Mouse (Mus musculus) heart, postnatal 14 days (tissue): ENCODE measurements at regions not wholly inside any gene's neighbourhood (a gene's known extent, or its start where the extent isn't known, plus 50 kb on each side); places are given as distances from the start of the nearest gene placed in this dataset.
"Not testable (repeated sequence)": the region's sequence is repeated elsewhere in the genome, so short reads cannot be mapped to it uniquely, and the experiment has no call there.

Experiments
- DNase-seq, 2 experiments: peaks; one replicate each; pipeline ENCODE4 v3.0.0; 2021 to 2022
- intact Hi-C: fragments of 180-260 bp; cut with DNase I; formaldehyde crosslinking; loops from one replicate; pipeline ENCODE4 v1.15.1; 2025

- peak; percentile 52 to 73 for DNase-seq
- intact Hi-C loops: loop anchor here (2.0 to 10.0 kb wide), 3 partner anchors 14 to 370 kb away; partner anchors contain the start of gene Leprot
These were observed 52.0 kb upstream of the Ak4 start for GRCm38 (mm10) chr4:101366905-101367679.

GRCm38 (mm10) chr4:101365299-101365698 lies 53.8 kb upstream of the Ak4 start:
- no peak for DNase-seq
- intact Hi-C loops: loop anchor here (5.0 to 10.0 kb wide), 2 partner anchors 280 to 368 kb away; partner anchors contain the start of gene Leprot

GRCm38 (mm10) chr4:101364716-101365115 lies 54.4 kb upstream of the Ak4 start:
- DNase-seq: no peak
- intact Hi-C loops: loop anchor here (5.0 to 10.0 kb wide), 2 partner anchors 280 to 367 kb away; partner anchors contain the start of gene Leprot

GRCm38 (mm10) chr4:101363231-101363630 lies 55.8 kb upstream of the Ak4 start:
- DNase-seq: not testable (repeated sequence)
- intact Hi-C loops: loop anchor here (10.0 kb wide), 1 partner anchor 282 kb away; the partner anchor contains the start of gene Leprot

- DNase-seq: no peak
- intact Hi-C loops: loop anchor here (10.0 kb wide), 1 partner anchor 283 kb away; the partner anchor contains the start of gene Leprot
These were observed 57.3 kb upstream of the Ak4 start for GRCm38 (mm10) chr4:101361779-101362178.

GRCm38 (mm10) chr4:101360296-101360695 lies 58.8 kb upstream of the Ak4 start:
- intact Hi-C loops: loop anchor here (10.0 kb wide), 1 partner anchor 285 kb away; the partner anchor contains the start of gene Leprot
- no peak for DNase-seq

- DNase-seq: no peak
- intact Hi-C loops: loop anchor here (5.0 kb wide), 3 partner anchors 92 to 192 kb away; partner anchors contain the start of gene Jak1
These were observed 60.0 kb upstream of the Ak4 start for GRCm38 (mm10) chr4:101359119-101359518.

- no peak for DNase-seq
- intact Hi-C loops: loop anchor here (5.0 kb wide), 3 partner anchors 91 to 191 kb away; partner anchors contain the start of gene Jak1
These were observed 60.6 kb upstream of the Ak4 start for GRCm38 (mm10) chr4:101358525-101358924.

GRCm38 (mm10) chr4:101357923-101358322 lies 61.2 kb upstream of the Ak4 start:
- intact Hi-C loops: loop anchor here (5.0 kb wide), 3 partner anchors 91 to 191 kb away; partner anchors contain the start of gene Jak1
- no peak for DNase-seq

- intact Hi-C loops: loop anchor here (5.0 kb wide), 3 partner anchors 90 to 190 kb away; partner anchors contain the start of gene Jak1
- peak; percentile 25 to 48 for DNase-seq
These were observed 61.9 kb upstream of the Ak4 start for GRCm38 (mm10) chr4:101356954-101357891.

- peak; percentile 92 to 93 for DNase-seq
These were observed 62.8 kb upstream of the Ak4 start for GRCm38 (mm10) chr4:101356093-101356953.

GRCm38 (mm10) chr4:101355431-101356092 lies 63.5 kb upstream of the Ak4 start:
- intact Hi-C loops: loop anchor here (5.0 kb wide), 3 partner anchors 88 to 188 kb away; partner anchors contain the start of gene Jak1
- DNase-seq: peak; percentile 57 to 68

More at GRCm38 (mm10) chr4:101356093-101356953, 62.8 kb upstream of the Ak4 start:
- intact Hi-C loops: loop anchor here (5.0 kb wide), 3 partner anchors 89 to 189 kb away; partner anchors contain the start of gene Jak1

GRCm38 (mm10) chr4:101354951-101355350 lies 64.1 kb upstream of the Ak4 start:
- intact Hi-C loops: loop anchor here (5.0 kb wide), 4 partner anchors 63 to 188 kb away; partner anchors contain the start of gene Jak1

GRCm38 (mm10) chr4:101354086-101354855 lies 64.8 kb upstream of the Ak4 start:
- DNase-seq: no peak
- intact Hi-C loops: loop anchor here (5.0 kb wide), 1 partner anchor 62 kb away; no protein-coding TSS in a partner anchor

More at GRCm38 (mm10) chr4:101354951-101355350, 64.1 kb upstream of the Ak4 start:
- DNase-seq: peak; percentile 78 to 83

GRCm38 (mm10) chr4:101352178-101352577 lies 66.9 kb upstream of the Ak4 start:
- intact Hi-C loops: loop anchor here (2.0 to 5.0 kb wide), 2 partner anchors 15 to 60 kb away; no protein-coding TSS in a partner anchor
- DNase-seq: no peak

GRCm38 (mm10) chr4:101351716-101352115 lies 67.4 kb upstream of the Ak4 start:
- intact Hi-C loops: loop anchor here (2.0 to 5.0 kb wide), 2 partner anchors 15 to 59 kb away; no protein-coding TSS in a partner anchor

GRCm38 (mm10) chr4:101350656-101351055 lies 68.4 kb upstream of the Ak4 start:
- intact Hi-C loops: loop anchor here (5.0 kb wide), 1 partner anchor 58 kb away; no protein-coding TSS in a partner anchor
- no peak for DNase-seq

More at GRCm38 (mm10) chr4:101351716-101352115, 67.4 kb upstream of the Ak4 start:
- DNase-seq: no peak
